Mouse (Mus musculus): ENCODE results near the gene Espn. TPM values are rescaled to one million over a fixed set of nuclear protein-coding genes. Genes with fewer than 3 reads are reported as not detected.
A peak's percentile ranks its signal among the peaks of the same experiment; 100 is the strongest.

Espn gene
- total and polyA plus RNA-seq, 3 experiments, result 4.3 to 48.0 (median 9.3) TPM

DNA sequence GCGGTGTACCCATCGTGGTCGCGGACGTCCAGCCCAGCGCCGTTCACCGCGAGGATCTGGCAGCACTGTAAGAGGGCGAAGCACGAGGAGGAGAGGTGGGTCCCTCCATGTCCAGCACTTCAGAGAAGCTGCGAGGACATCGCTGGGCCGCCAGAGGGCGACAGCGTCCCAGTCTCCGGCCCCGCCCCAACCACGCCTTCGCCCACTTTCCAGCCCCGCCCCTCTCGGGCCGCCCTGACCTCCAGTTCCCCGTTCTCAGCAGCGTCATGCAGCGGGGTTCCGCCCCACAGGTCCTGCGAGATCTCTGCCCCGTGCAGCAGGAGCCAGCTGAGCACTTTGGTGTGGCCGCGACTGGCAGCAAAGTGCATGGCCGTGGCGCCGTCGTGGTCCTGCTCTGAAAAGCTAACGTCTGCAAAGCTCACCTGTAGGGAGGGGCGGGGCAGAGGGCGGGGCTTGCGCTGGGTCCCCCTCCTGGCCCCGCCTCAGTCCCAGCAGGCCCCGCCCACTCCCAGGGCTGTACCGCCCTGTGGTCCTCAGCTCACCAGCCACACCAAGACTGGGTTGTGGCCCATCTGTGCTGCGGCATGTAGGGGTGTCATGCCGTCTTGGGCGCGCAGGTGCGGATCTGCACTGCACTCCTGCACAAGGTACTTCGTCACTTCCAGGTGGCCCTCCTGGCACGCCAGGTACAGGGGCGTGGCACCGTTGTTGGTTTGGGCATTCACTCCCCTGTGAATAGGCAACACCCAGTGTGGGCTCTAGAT, 13.5 kb downstream of the Espn start:
- Histone ChIP-seq H3K4me1 (ENCODE audit: insufficient read depth, low read depth, low read length) (peaks cover 33% of the 10 kb centered on the region), H3K9me3 (replicated peaks) (no peaks in the 10 kb centered on the region; the same call in 1 of the 2 replicates), H3K4me3 (ENCODE audit: low read depth, low read length) (peak overlapping the region; percentile 70), H3K36me3 (replicated peaks) (peaks cover 27% of the 10 kb centered on the region), H3K27me3 (ENCODE audit: insufficient read depth, low read length) (peaks cover 6% of the 10 kb centered on the region; the same call in 1 of the 2 replicates)
- ATAC-seq (ENCODE audit: extremely low read depth, insufficient number of reproducible peaks, low FRiP score, poor library complexity, severe bottlenecking) (peak; percentile 84), DNase-seq (ENCODE audit: low spot score) (peak; percentile 88)
- TF ChIP-seq GATA2 (IDR thresholded peaks at IDR 0.05; ENCODE audit: borderline replicate concordance, low read depth, low read length), result no peak
- no peak for TF ChIP-seq GATA1 (IDR thresholded peaks at IDR 0.05; ENCODE audit: borderline replicate concordance, low read length)
- peak; percentile 84 for TF ChIP-seq CTCF (IDR thresholded peaks at IDR 0.05; ENCODE audit: low read depth, low read length)
- no peak for TF ChIP-seq POLR2AphosphoS5 (IDR thresholded peaks at IDR 0.05; ENCODE audit: insufficient replicate concordance, low read depth, low read length)

DNA sequence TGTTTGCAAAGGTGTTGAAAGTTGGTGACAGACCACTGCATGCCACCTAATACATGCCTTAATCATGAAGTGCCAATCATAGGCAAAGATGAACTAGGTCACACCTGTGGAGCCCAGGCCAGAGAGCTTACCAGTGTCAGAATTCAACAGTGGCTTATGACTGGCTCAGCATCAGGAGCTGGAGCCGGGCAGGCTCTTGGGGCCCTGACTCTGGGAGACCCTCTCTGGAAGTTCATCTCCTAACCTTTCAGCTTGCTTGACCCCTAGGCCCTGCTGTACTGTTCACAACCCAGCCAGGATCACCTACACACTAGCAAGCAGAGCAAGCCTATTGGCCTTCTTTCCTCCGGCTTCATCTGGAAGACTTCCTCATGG, 15.3 kb downstream of the Espn start:
- Histone ChIP-seq H3K9me3 (replicated peaks) (peaks cover 5% of the 10 kb centered on the region), H3K4me3 (ENCODE audit: low read depth, low read length) (no peak overlapping the region), H3K36me3 (replicated peaks) (peaks cover 34% of the 10 kb centered on the region), H3K27me3 (ENCODE audit: insufficient read depth, low read length) (peaks cover 16% of the 10 kb centered on the region; the same call in 1 of the 2 replicates), H3K4me1 (ENCODE audit: insufficient read depth, low read depth, low read length) (peaks cover 30% of the 10 kb centered on the region)
- DNase-seq (ENCODE audit: low spot score) (no peak), ATAC-seq (ENCODE audit: extremely low read depth, insufficient number of reproducible peaks, low FRiP score, poor library complexity, severe bottlenecking) (no peak)
- TF ChIP-seq GATA1 (IDR thresholded peaks at IDR 0.05; ENCODE audit: borderline replicate concordance, low read length) (no peak), GATA2 (IDR thresholded peaks at IDR 0.05; ENCODE audit: borderline replicate concordance, low read depth, low read length) (no peak), CTCF (IDR thresholded peaks at IDR 0.05; ENCODE audit: low read depth, low read length) (no peak), TAL1 (conservative IDR thresholded peaks at IDR 0.05; ENCODE audit: low read depth, low read length) (no peak), POLR2AphosphoS5 (IDR thresholded peaks at IDR 0.05; ENCODE audit: insufficient replicate concordance, low read depth, low read length) (no peak)

DNA sequence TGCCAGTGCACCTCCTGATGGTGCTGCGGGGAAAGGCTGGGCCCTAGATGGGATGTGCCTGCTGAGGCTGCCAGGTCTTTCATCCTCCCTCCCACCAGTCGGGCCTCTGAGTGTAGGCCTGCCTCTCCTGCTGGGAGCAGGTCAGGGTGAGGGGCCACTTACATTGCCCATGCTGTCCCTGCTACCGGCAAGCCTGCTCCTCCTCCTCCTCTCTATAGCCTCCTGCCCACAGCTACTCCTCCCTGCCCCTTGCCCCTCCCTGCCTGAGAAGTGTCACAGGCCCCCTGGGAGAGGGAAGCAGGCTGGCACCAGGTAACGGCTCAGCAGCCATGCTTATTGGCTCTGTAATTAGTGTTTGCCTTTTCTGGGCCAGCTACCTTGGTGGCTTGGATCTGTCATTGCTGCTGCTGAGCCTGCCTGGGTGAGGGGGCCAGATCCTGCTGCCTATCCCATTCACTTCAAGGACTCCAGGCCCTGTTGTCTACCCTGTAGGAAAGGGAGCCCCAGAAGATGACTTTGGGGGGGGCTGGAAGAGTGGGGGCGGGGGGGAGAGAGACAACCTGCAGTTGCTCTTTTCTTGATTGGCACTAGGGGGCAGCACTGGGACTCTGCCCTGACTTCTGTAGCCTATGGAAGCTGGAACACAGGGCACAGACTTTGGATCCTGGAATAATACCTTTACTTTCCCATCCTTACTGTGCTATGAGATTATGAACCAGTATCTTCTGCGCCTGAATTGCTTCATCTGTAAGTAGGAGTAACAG, 15.9 kb downstream of the Espn start:
- Histone ChIP-seq H3K9me3 (replicated peaks) (peaks cover 11% of the 10 kb centered on the region), H3K27me3 (ENCODE audit: insufficient read depth, low read length) (peaks cover 20% of the 10 kb centered on the region; the same call in 1 of the 2 replicates), H3K4me1 (ENCODE audit: insufficient read depth, low read depth, low read length) (peaks cover 34% of the 10 kb centered on the region), H3K4me3 (ENCODE audit: low read depth, low read length) (no peak overlapping the region), H3K36me3 (replicated peaks) (peaks cover 31% of the 10 kb centered on the region)
- TF ChIP-seq GATA1 (IDR thresholded peaks at IDR 0.05; ENCODE audit: borderline replicate concordance, low read length) (no peak), GATA2 (IDR thresholded peaks at IDR 0.05; ENCODE audit: borderline replicate concordance, low read depth, low read length) (no peak), CTCF (IDR thresholded peaks at IDR 0.05; ENCODE audit: low read depth, low read length) (peak; percentile 40), TAL1 (conservative IDR thresholded peaks at IDR 0.05; ENCODE audit: low read depth, low read length) (no peak)
- ATAC-seq (ENCODE audit: extremely low read depth, insufficient number of reproducible peaks, low FRiP score, poor library complexity, severe bottlenecking) (no peak), DNase-seq (ENCODE audit: low spot score) (no peak)

DNA sequence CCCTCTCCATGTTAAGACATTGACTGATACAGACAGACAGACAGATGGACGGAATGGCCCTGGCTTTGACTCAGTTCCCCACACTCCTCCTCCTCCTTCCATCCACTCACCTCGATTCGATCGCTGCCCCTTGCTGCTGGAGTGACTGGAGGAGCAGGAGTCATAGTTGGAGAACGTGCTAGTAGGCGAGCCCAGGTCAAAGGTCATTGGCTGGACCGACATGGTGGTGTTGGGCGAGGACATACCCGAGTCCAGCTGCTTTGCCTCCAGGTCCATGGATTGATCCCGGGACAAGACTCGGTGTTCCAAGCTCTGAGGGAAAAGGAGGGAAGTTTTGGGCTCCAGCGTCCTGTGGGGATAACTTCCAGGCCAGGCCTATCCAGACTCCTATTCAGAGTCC, 16.8 kb downstream of the Espn start:
- Histone ChIP-seq H3K27me3 (ENCODE audit: insufficient read depth, low read length) (peaks cover 27% of the 10 kb centered on the region; the same call in 1 of the 2 replicates), H3K4me1 (ENCODE audit: insufficient read depth, low read depth, low read length) (peaks cover 29% of the 10 kb centered on the region), H3K4me3 (ENCODE audit: low read depth, low read length) (no peak overlapping the region), H3K36me3 (replicated peaks) (peaks cover 31% of the 10 kb centered on the region), H3K9me3 (replicated peaks) (peaks cover 20% of the 10 kb centered on the region)
- DNase-seq (ENCODE audit: low spot score) (no peak), ATAC-seq (ENCODE audit: extremely low read depth, insufficient number of reproducible peaks, low FRiP score, poor library complexity, severe bottlenecking) (no peak)
- TF ChIP-seq GATA2 (IDR thresholded peaks at IDR 0.05; ENCODE audit: borderline replicate concordance, low read depth, low read length) (no peak), TAL1 (conservative IDR thresholded peaks at IDR 0.05; ENCODE audit: low read depth, low read length) (no peak), GATA1 (IDR thresholded peaks at IDR 0.05; ENCODE audit: borderline replicate concordance, low read length) (no peak), CTCF (IDR thresholded peaks at IDR 0.05; ENCODE audit: low read depth, low read length) (no peak), POLR2AphosphoS5 (IDR thresholded peaks at IDR 0.05; ENCODE audit: insufficient replicate concordance, low read depth, low read length) (no peak)

DNA sequence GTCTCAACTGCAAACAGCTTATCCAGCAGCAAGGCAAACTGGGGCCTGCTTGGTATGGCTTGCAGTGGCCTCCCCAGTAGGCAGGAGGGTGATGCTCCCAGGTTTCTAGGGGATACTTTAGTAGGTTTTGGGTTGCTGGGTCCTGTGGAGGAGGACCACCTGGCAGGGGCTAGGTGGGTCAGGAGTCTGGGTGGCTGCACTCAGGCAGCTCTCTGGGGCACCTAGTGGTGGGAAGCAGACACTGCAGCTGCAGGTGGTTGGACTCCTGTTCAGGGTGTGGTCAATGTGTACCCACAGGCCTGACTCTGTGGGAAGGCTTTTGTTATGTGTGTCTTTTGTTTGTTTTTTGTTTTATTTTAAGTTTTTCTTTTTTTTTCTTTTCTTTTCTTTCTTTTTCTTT, 17.7 kb downstream of the Espn start:
- H3K4me3 ChIP-seq (ENCODE audit: low read depth, low read length), result no peak overlapping the region
- peaks cover 33% of the 10 kb centered on the region; the same call in 1 of the 2 replicates for H3K27me3 ChIP-seq (ENCODE audit: insufficient read depth, low read length)
- 0 out of 2 replicates have a peak, but pooled peaks have one; percentile 28 for ATAC-seq (ENCODE audit: extremely low read depth, insufficient number of reproducible peaks, low FRiP score, poor library complexity, severe bottlenecking)
- peaks cover 29% of the 10 kb centered on the region for H3K4me1 ChIP-seq (ENCODE audit: insufficient read depth, low read depth, low read length)
- peaks cover 31% of the 10 kb centered on the region for H3K36me3 ChIP-seq (replicated peaks)
- H3K9me3 ChIP-seq (replicated peaks), result peaks cover 20% of the 10 kb centered on the region
- DNase-seq (ENCODE audit: low spot score), result no peak
- TF ChIP-seq POLR2AphosphoS5 (IDR thresholded peaks at IDR 0.05; ENCODE audit: insufficient replicate concordance, low read depth, low read length), result no peak
- peak; percentile 96 for TF ChIP-seq CTCF (IDR thresholded peaks at IDR 0.05; ENCODE audit: low read depth, low read length)

DNA sequence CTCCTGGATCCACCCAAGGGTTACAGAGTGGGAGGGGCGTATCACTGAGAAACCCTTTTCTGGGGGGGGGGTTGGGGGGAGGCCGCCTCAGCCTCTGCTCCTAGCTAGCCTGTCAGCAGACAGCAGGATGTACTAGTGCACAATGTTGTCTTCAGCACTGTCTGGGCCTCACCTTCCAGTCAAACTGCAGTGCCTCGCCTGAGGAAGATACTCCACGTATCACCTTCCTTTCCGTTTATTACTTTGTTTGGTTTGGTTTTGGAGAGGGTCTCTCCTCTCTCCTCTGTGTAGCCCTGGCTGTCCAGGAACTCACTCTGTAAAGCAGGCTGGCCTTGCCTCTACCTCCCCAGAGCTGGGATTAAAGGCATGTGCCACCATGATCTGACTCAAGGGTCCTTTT, 19.0 kb downstream of the Espn start:
- TF ChIP-seq TAL1 (conservative IDR thresholded peaks at IDR 0.05; ENCODE audit: low read depth, low read length) (no peak), GATA2 (IDR thresholded peaks at IDR 0.05; ENCODE audit: borderline replicate concordance, low read depth, low read length) (no peak), GATA1 (IDR thresholded peaks at IDR 0.05; ENCODE audit: borderline replicate concordance, low read length) (no peak), POLR2AphosphoS5 (IDR thresholded peaks at IDR 0.05; ENCODE audit: insufficient replicate concordance, low read depth, low read length) (no peak), CTCF (IDR thresholded peaks at IDR 0.05; ENCODE audit: low read depth, low read length) (no peak)
- ATAC-seq (ENCODE audit: extremely low read depth, insufficient number of reproducible peaks, low FRiP score, poor library complexity, severe bottlenecking), result no peak
- peaks cover 33% of the 10 kb centered on the region; the same call in 1 of the 2 replicates for H3K27me3 ChIP-seq (ENCODE audit: insufficient read depth, low read length)

More for the DNA sequence above, 19.0 kb downstream of the Espn start:
- H3K9me3 ChIP-seq (replicated peaks), result peaks cover 20% of the 10 kb centered on the region
- peaks cover 24% of the 10 kb centered on the region for H3K4me1 ChIP-seq (ENCODE audit: insufficient read depth, low read depth, low read length)
- peaks cover 27% of the 10 kb centered on the region for H3K36me3 ChIP-seq (replicated peaks)
- DNase-seq (ENCODE audit: low spot score), result no peak
- no peak overlapping the region for H3K4me3 ChIP-seq (ENCODE audit: low read depth, low read length)

All from G1E (cell line).